Mouse (Mus musculus): ENCODE results near the gene Tspan14.

GRCm38 (mm10) chr14:40891506-40891905, 75.1 kb downstream of the Tspan14 start:
- no peak for TF ChIP-seq CTCF (IDR thresholded peaks at IDR 0.05; ENCODE audit: borderline replicate concordance, control insufficient read depth, extremely low read depth, insufficient read depth, low read length, poor library complexity)
- no peak for TF ChIP-seq POLR2A (IDR thresholded peaks at IDR 0.05; ENCODE audit: control insufficient read depth, extremely low read depth, insufficient read depth, low read length, poor library complexity)
